Mouse (Mus musculus) liver, postnatal 0 days (tissue): ENCODE data around the gene Tfdp1.

Experiments
- CTCF ChIP-seq: sonication (generic); IDR thresholded peaks from 2 replicates; pipeline ENCODE4 v1.5.1; 2016; ENCODE audit warnings: antibody characterized with exemption, low read depth
- EP300 ChIP-seq: IDR thresholded peaks from 2 replicates; pipeline ENCODE4 v1.6.1; 2016; ENCODE audit warnings: antibody characterized with exemption, low read depth, mild to moderate bottlenecking

DNA sequence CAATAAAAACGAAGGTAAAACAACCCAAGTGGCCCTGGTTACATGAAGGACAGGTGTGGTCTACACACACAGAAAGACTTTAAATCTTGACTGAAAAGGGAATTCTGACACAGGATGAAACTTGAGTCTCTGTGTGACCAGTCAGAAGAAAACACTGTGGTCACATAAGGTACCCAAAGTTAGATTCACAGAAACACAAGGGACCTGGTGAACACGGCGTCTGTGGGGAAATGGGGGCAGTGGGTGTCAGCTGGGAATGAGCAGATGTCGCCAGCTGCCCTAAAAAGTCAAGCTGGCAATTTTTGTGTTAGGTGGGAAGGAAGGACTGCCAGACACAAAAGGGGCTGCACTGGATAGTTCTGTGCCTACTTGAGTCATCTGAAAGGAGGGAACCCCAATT is 44.4 kb downstream of the Tfdp1 start:
- TF ChIP-seq CTCF = no peak
- TF ChIP-seq EP300 = no peak
